Mouse (Mus musculus): ENCODE data around the gene Dqx1. TPM values are rescaled to one million over a fixed set of nuclear protein-coding genes. Genes with fewer than 3 reads are reported as not detected.

Gene Dqx1
- total and polyA plus RNA-seq, 2 experiments from 2014 or later = 0.11 to 0.30 TPM

GRCm38 (mm10) chr6:83098411-83098810 is 40.8 kb downstream of the Dqx1 start:
- no peaks in the 10 kb centered on the region for H3K27me3 ChIP-seq (ENCODE audit: insufficient read depth, low read length)
- WGBS = 67% methylated on average over 2 of the region's 2 CpGs
- no peak overlapping the region for H3K4me3 ChIP-seq (ENCODE audit: low read depth, low read length)
- no peak overlapping the region for H3K27ac ChIP-seq (ENCODE audit: low read depth, low read length)
- no peak overlapping the region for H3K4me2 ChIP-seq (ENCODE audit: low read depth, low read length, poor library complexity, severe bottlenecking)
- DNase-seq (ENCODE audit: low spot score) (no peak), ATAC-seq (ENCODE audit: low FRiP score) (no peak)
- no peaks in the 10 kb centered on the region for H3K36me3 ChIP-seq (ENCODE audit: insufficient read depth, low read length)
- no peak for TF ChIP-seq CTCF (IDR thresholded peaks at IDR 0.05)
- H3K4me1 ChIP-seq (ENCODE audit: insufficient read depth, low read length) = peaks cover 8% of the 10 kb centered on the region
- H3K9ac ChIP-seq (replicated peaks; ENCODE audit: low read length, poor library complexity, severe bottlenecking) = no peak overlapping the region
- no peaks in the 10 kb centered on the region for H3K9me3 ChIP-seq (ENCODE audit: low read length)

- TF ChIP-seq CTCF (IDR thresholded peaks at IDR 0.05) = peak; percentile 82
These were observed 43.7 kb downstream of the Dqx1 start, which contains the start of the genes Ccdc142 and Gm42688 for GRCm38 (mm10) chr6:83101316-83101687. Gene Ccdc142, plus strand, starts transcription at chr6:83101601. Gene Gm42688, plus strand, starts transcription at chr6:83101617.

GRCm38 (mm10) chr6:83101688-83102556 is 44.3 kb downstream of the Dqx1 start:
- Histone ChIP-seq H3K4me2 (ENCODE audit: low read depth, low read length, poor library complexity, severe bottlenecking) (peak overlapping the region; percentile 74), H3K4me3 (ENCODE audit: low read depth, low read length) (peak overlapping the region; percentile 78), H3K9ac (replicated peaks; ENCODE audit: low read length, poor library complexity, severe bottlenecking) (peak overlapping the region; percentile 83), H3K9me3 (ENCODE audit: low read length) (no peaks in the 10 kb centered on the region), H3K36me3 (ENCODE audit: insufficient read depth, low read length) (peaks cover 12% of the 10 kb centered on the region; the same call in 1 of the 2 replicates), H3K27ac (ENCODE audit: low read depth, low read length) (peak overlapping the region; percentile 79), H3K27me3 (ENCODE audit: insufficient read depth, low read length) (no peaks in the 10 kb centered on the region), H3K4me1 (ENCODE audit: insufficient read depth, low read length) (peaks cover 8% of the 10 kb centered on the region)
- TF ChIP-seq CTCF (IDR thresholded peaks at IDR 0.05) = peak; percentile 56
- ATAC-seq (ENCODE audit: low FRiP score) (peak; percentile 84), DNase-seq (ENCODE audit: low spot score) (peak; percentile 55)
- under 1% methylated on average over 62 of the region's 74 CpGs for WGBS

More at GRCm38 (mm10) chr6:83101316-83101687, 43.7 kb downstream of the Dqx1 start, which contains the start of the genes Ccdc142 and Gm42688:
- Histone ChIP-seq H3K36me3 (ENCODE audit: insufficient read depth, low read length) (peaks cover 8% of the 10 kb centered on the region; the same call in 1 of the 2 replicates), H3K27me3 (ENCODE audit: insufficient read depth, low read length) (no peaks in the 10 kb centered on the region), H3K4me1 (ENCODE audit: insufficient read depth, low read length) (peaks cover 8% of the 10 kb centered on the region), H3K9ac (replicated peaks; ENCODE audit: low read length, poor library complexity, severe bottlenecking) (peak within 1 kb of the TSS; percentile 83), H3K9me3 (ENCODE audit: low read length) (no peaks in the 10 kb centered on the region), H3K4me2 (ENCODE audit: low read depth, low read length, poor library complexity, severe bottlenecking) (peak within 1 kb of the TSS; percentile 74), H3K27ac (ENCODE audit: low read depth, low read length) (peak within 1 kb of the TSS; percentile 79), H3K4me3 (ENCODE audit: low read depth, low read length) (peak within 1 kb of the TSS; percentile 78)
- ATAC-seq (ENCODE audit: low FRiP score) (peak; percentile 91), DNase-seq (ENCODE audit: low spot score) (peak; percentile 95)
- WGBS = 0% methylated on average over 25 of the region's 25 CpGs

GRCm38 (mm10) chr6:83103130-83103650 is 45.5 kb downstream of the Dqx1 start:
- no peaks in the 10 kb centered on the region for H3K27me3 ChIP-seq (ENCODE audit: insufficient read depth, low read length)
- ATAC-seq (ENCODE audit: low FRiP score) (no peak), DNase-seq (ENCODE audit: low spot score) (no peak)
- peak overlapping the region; percentile 78 for H3K4me3 ChIP-seq (ENCODE audit: low read depth, low read length)
- H3K27ac ChIP-seq (ENCODE audit: low read depth, low read length) = 0 out of 2 replicates have a peak overlapping the region, but pooled peaks have one; percentile 7
- no peaks in the 10 kb centered on the region for H3K9me3 ChIP-seq (ENCODE audit: low read length)
- peak overlapping the region; percentile 83 for H3K9ac ChIP-seq (replicated peaks; ENCODE audit: low read length, poor library complexity, severe bottlenecking)
- peaks cover 13% of the 10 kb centered on the region for H3K4me1 ChIP-seq (ENCODE audit: insufficient read depth, low read length)
- peak overlapping the region; percentile 74 for H3K4me2 ChIP-seq (ENCODE audit: low read depth, low read length, poor library complexity, severe bottlenecking)
- WGBS = 56% methylated on average over 11 of the region's 11 CpGs
- TF ChIP-seq CTCF (IDR thresholded peaks at IDR 0.05) = no peak
- H3K36me3 ChIP-seq (ENCODE audit: insufficient read depth, low read length) = peaks cover 17% of the 10 kb centered on the region; the same call in 1 of the 2 replicates

GRCm38 (mm10) chr6:83104158-83104557 is 46.5 kb downstream of the Dqx1 start:
- no peak overlapping the region for H3K4me2 ChIP-seq (ENCODE audit: low read depth, low read length, poor library complexity, severe bottlenecking)
- ATAC-seq (ENCODE audit: low FRiP score) = no peak
- H3K4me1 ChIP-seq (ENCODE audit: insufficient read depth, low read length) = peaks cover 18% of the 10 kb centered on the region
- no peak overlapping the region for H3K27ac ChIP-seq (ENCODE audit: low read depth, low read length)
- DNase-seq (ENCODE audit: low spot score) = no peak
- no peak overlapping the region for H3K4me3 ChIP-seq (ENCODE audit: low read depth, low read length)
- TF ChIP-seq CTCF (IDR thresholded peaks at IDR 0.05) = no peak
- no peaks in the 10 kb centered on the region for H3K9me3 ChIP-seq (ENCODE audit: low read length)
- WGBS = 70% methylated on average over 4 of the region's 4 CpGs
- peaks cover 17% of the 10 kb centered on the region; the same call in 1 of the 2 replicates for H3K36me3 ChIP-seq (ENCODE audit: insufficient read depth, low read length)
- no peak overlapping the region for H3K9ac ChIP-seq (replicated peaks; ENCODE audit: low read length, poor library complexity, severe bottlenecking)
- H3K27me3 ChIP-seq (ENCODE audit: insufficient read depth, low read length) = no peaks in the 10 kb centered on the region
